Mouse (Mus musculus) liver, embryonic 15.5 days (tissue): ENCODE measurements around the gene Nipal4. TPM values are rescaled to one million over a fixed set of nuclear protein-coding genes. Genes with fewer than 3 reads are reported as not detected.
A peak's percentile ranks its signal among the peaks of the same experiment; 100 is the strongest.

Experiments used
- ATAC-seq: fragments of 200-750 bp; cut with Nextera tagmentation; 2 replicates; pipeline ENCODE4 v1.8.0; 2017; ENCODE audit warnings: moderate number of reproducible peaks, mild to moderate bottlenecking, moderate library complexity; ENCODE audit not compliant: insufficient read depth
- H3K27ac ChIP-seq: fragments of 300-500 bp; sonication (generic); replicated peaks from 2 replicates; pipeline ENCODE4 v1.5.1; 2015; ENCODE audit warnings: mild to moderate bottlenecking, inconsistent platforms
- H3K27me3 ChIP-seq: fragments of 300-500 bp; sonication (generic); 2 replicates; pipeline ENCODE4 v1.6.1; 2015; ENCODE audit warnings: mild to moderate bottlenecking, inconsistent platforms
- H3K36me3 ChIP-seq: fragments of 300-500 bp; sonication (generic); replicated peaks from 2 replicates; pipeline ENCODE4 v1.6.1; 2015; ENCODE audit warnings: moderate library complexity, mild to moderate bottlenecking, inconsistent platforms
- H3K4me1 ChIP-seq: fragments of 300-500 bp; sonication (generic); replicated peaks from 2 replicates; pipeline ENCODE4 v1.6.1; 2015; ENCODE audit warnings: inconsistent platforms
- H3K4me2 ChIP-seq: fragments of 300-500 bp; sonication (generic); 2 replicates; pipeline ENCODE4 v1.6.1; 2015; ENCODE audit warnings: moderate library complexity, mild to moderate bottlenecking, inconsistent platforms
- H3K4me3 ChIP-seq: fragments of 300-500 bp; sonication (generic); replicated peaks from 2 replicates; pipeline ENCODE4 v1.5.1; 2015; ENCODE audit warnings: mild to moderate bottlenecking, inconsistent platforms
- H3K9ac ChIP-seq: fragments of 300-500 bp; sonication (generic); 2 replicates; pipeline ENCODE4 v1.6.1; 2015; ENCODE audit warnings: moderate library complexity, mild to moderate bottlenecking, inconsistent platforms
- H3K9me3 ChIP-seq: fragments of 300-500 bp; sonication (generic); replicated peaks from 2 replicates; pipeline ENCODE4 v1.6.1; 2016; ENCODE audit warnings: inconsistent platforms
- WGBS: fragments of 180-500 bp; shearing (Covaris S2); methylation state at CpG from one replicate; pipeline ENCODE4 v1.1.7; 2015; ENCODE audit warnings: mixed read lengths; ENCODE audit not compliant: insufficient replicate concordance; 5-methylcytosine and 5-hydroxymethylcytosine counted together
- polyA plus RNA-seq: library from polyadenylated mRNA; unstranded; fragments of >200 nt; fragmentation: Nextera tagmentation; extraction: Ambion mirVana; gene quantifications from 2 replicates; pipeline ENCODE4 v1.2.1, GENCODE M21; 2015

Nipal4 gene
- 0.03 and 0.15 TPM in 2 replicates for polyA plus RNA-seq

DNA sequence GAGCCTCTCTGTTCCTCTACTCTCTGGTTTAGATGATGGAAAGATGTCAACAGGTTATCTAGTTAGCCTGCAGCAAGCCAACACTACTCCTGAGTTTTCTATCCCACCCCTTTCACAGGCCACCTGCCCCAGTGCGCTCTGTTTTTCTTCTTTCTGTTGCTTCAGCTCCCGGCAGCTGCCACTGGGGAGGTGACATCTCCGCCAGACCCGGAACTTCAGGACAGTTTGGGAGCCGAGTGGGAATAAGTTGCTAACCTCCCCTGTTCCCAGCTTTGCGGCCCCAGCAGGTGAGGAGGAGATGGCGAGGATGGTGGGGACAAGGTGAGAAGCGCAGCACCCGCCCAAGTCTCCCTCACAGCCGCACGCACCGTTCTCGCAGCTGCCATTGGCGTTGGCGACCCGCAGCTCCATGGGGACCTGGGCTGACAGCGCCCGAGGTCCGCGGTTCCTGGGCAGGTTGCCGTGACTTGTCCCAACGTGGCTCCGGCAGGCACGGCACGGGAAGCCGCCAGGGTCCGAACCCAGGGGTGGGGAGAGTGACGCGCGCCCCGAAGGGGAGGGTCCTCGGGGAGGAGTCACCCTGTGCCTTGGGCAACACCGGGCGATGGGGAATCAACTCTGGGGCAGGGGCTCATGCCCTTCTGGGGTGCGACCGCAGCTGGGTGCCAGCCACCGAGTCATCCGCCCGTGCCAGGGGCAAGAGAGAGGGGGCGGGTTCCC is at the start of gene Nipal4:
Gene Nipal4 (minus strand): TSS at position 643 of the 720 bp plus-strand sequence.
- ATAC-seq = no peak
- peaks cover 45% of the 10 kb centered on the region for H3K27me3 ChIP-seq

DNA sequence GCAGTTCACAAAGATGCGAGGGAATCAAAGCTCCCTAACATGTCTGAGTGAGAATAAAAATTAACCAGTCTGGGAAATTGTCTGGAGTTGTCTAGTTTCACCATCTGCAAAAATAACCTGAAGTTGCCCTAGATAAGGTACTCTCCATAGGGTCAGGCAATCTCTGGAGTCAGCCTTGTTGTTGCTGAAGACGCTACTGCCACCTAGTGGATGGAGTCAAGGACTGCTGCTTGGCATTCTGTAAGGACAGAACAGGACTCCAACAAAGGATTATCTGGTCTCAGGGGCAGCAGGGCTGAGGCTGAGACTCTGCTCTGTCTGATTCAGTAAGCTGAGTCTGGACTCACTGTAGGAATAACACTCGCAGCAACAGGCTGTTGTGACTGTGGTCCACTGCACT is 49.0 kb upstream of the Nipal4 start:
- no peaks in the 10 kb centered on the region for H3K36me3 ChIP-seq
- ATAC-seq = peak; percentile 34; the same call in 1 of the 2 replicates
- no peak overlapping the region for H3K4me2 ChIP-seq
- no peaks in the 10 kb centered on the region for H3K27me3 ChIP-seq
- no peak overlapping the region for H3K4me3 ChIP-seq
- peaks cover 9% of the 10 kb centered on the region; the same call in 1 of the 2 replicates for H3K4me1 ChIP-seq
- no peak overlapping the region for H3K9ac ChIP-seq
- 20% methylated on average over 3 of the region's 3 CpGs for WGBS
- no peaks in the 10 kb centered on the region for H3K9me3 ChIP-seq
- no peak overlapping the region for H3K27ac ChIP-seq

More for the DNA sequence above, at the start of gene Nipal4:
- 2% methylated on average over 40 of the region's 40 CpGs for WGBS
- H3K4me1 ChIP-seq = peaks cover 6% of the 10 kb centered on the region; the same call in 1 of the 2 replicates
- H3K27ac ChIP-seq = no peak within 1 kb of the TSS
- no peak within 1 kb of the TSS for H3K9ac ChIP-seq
- peak within 1 kb of the TSS; percentile 36 for H3K4me3 ChIP-seq
- peak within 1 kb of the TSS; percentile 59 for H3K4me2 ChIP-seq
- no peaks in the 10 kb centered on the region for H3K36me3 ChIP-seq
- H3K9me3 ChIP-seq = no peaks in the 10 kb centered on the region

DNA sequence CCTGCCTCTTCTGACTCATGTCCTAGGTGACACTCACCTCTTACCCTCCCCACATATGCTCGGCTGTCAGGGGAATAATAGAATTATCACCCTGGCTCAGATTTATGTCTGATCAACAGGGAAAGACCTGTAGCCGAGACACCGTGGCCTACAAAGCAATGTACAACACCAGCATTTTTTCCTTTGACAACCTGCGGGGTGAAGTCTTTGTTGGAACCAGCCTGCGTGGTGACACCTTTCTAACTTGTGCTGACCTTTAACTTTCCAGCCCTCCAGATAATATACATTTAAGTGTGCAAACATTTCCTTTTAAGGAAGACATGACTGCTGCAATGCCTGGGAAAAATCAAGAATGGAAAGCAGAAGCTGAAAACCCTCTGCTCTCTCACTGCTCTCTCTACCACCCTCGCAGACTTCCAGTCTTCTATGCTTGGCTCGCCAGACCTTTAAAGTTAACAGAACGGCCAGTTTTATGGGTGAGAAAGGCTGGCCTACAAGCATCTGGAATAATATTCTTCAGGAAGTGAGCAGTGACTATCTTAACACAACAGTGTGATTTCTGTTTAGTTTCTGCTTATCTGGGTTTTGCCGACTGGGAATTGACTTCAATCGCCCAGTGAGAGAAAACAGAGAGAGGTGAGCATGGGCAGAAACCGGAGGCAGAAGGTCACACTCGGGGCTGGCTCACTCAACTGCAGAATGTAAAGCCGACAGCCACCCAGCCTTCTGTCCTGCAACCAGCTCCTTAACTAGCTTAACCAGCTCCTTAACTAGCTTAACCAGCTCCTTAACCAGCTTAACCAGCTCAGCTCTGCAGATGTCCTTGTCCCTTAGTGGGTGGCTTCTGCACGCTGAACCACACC is 48.3 kb upstream of the Nipal4 start:
- ATAC-seq = no peak
- H3K9me3 ChIP-seq = no peaks in the 10 kb centered on the region
- H3K36me3 ChIP-seq = no peaks in the 10 kb centered on the region
- no peak overlapping the region for H3K9ac ChIP-seq
- H3K4me3 ChIP-seq = no peak overlapping the region
- H3K4me1 ChIP-seq = peaks cover 9% of the 10 kb centered on the region; the same call in 1 of the 2 replicates
- H3K4me2 ChIP-seq = 0 out of 2 replicates have a peak overlapping the region, but pooled peaks have one; percentile 18
- 0 out of 2 replicates have a peak overlapping the region, but pooled peaks have one; percentile 0 for H3K27ac ChIP-seq
- WGBS = 44% methylated on average over 14 of the region's 14 CpGs
- H3K27me3 ChIP-seq = no peaks in the 10 kb centered on the region

DNA sequence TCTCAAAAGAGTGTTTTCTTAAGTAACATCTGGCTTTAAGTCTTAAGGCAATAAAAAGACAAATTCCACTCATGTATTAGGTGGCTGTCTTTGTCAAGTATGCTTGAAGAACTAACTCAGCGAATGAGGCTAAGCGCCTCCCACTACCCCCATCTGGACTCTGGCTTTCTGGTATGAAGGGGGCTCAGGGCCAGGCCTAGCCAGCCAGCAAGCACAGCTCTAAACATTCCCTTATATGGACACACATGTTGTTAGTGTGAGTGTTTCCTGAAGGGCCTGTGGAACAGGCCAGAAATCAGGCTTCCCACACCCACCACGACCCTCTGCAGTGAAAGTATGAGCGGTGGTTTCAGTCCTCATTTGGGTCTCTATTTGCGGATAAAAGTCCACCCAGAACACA is 47.5 kb upstream of the Nipal4 start:
- Histone ChIP-seq H3K4me3 (no peak overlapping the region), H3K4me1 (peaks cover 9% of the 10 kb centered on the region; the same call in 1 of the 2 replicates), H3K9ac (no peak overlapping the region), H3K9me3 (no peaks in the 10 kb centered on the region), H3K4me2 (no peak overlapping the region), H3K27me3 (no peaks in the 10 kb centered on the region), H3K36me3 (no peaks in the 10 kb centered on the region), H3K27ac (0 out of 2 replicates have a peak overlapping the region, but pooled peaks have one; percentile 0)
- 67% methylated on average over 5 of the region's 5 CpGs for WGBS
- ATAC-seq = no peak

DNA sequence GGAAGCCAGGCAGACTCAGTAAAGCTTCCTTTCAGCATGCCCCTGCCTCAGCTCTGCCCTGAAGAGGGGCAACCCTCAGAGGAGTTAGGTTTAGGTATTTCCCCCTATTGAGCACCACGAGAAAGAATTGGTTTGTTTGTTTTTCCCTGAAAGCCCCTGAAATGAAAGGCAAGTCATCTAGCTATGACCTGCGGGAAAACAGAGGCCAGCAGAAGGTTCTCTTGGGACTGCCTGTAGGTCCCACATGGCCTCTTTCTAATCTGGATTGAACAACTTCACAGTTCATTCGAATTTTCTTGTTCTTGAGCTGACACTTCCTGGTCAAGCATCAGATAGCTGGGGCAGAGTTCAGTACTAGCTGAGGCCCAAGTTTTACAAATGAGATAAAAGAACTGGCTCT is 45.5 kb upstream of the Nipal4 start:
- WGBS = 32% methylated on average over 3 of the region's 3 CpGs
- H3K4me3 ChIP-seq = no peak overlapping the region
- no peaks in the 10 kb centered on the region for H3K36me3 ChIP-seq
- no peak for ATAC-seq
- H3K4me1 ChIP-seq = peaks cover 9% of the 10 kb centered on the region; the same call in 1 of the 2 replicates
- H3K27ac ChIP-seq = no peak overlapping the region
- no peaks in the 10 kb centered on the region for H3K9me3 ChIP-seq
- no peaks in the 10 kb centered on the region for H3K27me3 ChIP-seq
- no peak overlapping the region for H3K9ac ChIP-seq
- H3K4me2 ChIP-seq = no peak overlapping the region

DNA sequence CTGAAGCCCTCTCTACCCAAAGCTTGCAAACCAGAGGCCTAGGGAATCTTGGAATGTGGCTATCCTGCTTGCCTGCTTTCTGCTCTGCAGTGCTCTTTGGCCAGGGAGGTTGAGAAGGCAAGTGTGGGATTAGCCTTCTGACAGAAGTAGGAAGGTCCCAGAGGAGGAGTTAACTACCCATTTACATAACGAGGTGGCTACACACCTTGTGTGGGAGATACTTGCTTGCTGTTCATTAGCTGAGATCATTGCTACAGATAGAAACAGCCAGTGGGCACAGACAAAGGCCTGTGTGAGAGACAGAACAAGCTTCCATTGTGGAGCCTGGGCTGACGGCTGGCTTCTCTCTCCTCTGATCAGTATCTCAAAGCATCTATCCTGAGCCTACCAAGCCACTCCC is 43.6 kb upstream of the Nipal4 start:
- no peak overlapping the region for H3K4me2 ChIP-seq
- ATAC-seq = no peak
- no peak overlapping the region for H3K4me3 ChIP-seq
- no peak overlapping the region for H3K27ac ChIP-seq
- H3K4me1 ChIP-seq = peaks cover 7% of the 10 kb centered on the region; the same call in 1 of the 2 replicates
- WGBS = 40% methylated on average over 2 of the region's 2 CpGs
- no peaks in the 10 kb centered on the region for H3K9me3 ChIP-seq
- H3K27me3 ChIP-seq = no peaks in the 10 kb centered on the region
- no peak overlapping the region for H3K9ac ChIP-seq
- H3K36me3 ChIP-seq = no peaks in the 10 kb centered on the region

DNA sequence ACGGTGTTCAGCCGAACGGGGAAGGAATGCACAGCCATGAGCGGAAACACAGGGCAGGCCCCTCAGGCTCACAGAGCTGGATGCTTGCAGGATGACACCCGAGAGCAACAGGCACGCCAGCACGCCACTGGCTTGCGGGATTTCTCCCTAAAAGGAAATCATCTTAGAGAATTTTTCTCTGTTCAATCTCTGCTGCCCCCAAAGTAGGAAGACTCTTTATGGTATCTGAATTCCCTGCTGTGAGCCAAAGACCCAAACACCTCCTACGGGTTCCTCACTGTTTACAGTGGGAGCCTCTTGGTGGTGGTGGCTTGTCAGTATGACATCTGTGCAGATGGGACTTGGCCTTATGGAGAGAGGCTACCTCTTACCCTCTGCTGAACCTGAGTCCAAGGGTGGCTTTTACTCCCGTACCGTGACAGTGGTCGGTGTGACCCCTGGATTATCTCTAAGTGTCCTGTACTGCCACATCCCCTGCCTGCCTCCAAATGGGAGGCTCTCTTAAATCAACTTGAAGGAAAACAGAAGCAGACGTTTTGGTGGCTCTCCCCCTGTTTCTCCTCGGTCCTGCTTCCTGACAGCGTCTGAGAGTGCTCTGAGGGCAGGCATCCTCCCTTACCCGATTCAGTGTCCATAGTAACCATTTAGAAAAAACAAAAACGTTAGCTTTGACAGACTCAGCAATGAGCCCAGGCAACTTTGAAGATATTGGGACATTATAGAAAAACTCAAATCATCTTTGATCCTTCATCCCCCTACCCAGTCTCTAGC is 39.5 kb upstream of the Nipal4 start:
- 60% methylated on average over 17 of the region's 17 CpGs for WGBS
- Histone ChIP-seq H3K27me3 (no peaks in the 10 kb centered on the region), H3K9ac (no peak overlapping the region), H3K4me1 (no peaks in the 10 kb centered on the region), H3K36me3 (no peaks in the 10 kb centered on the region), H3K4me2 (no peak overlapping the region), H3K27ac (no peak overlapping the region), H3K4me3 (no peak overlapping the region), H3K9me3 (no peaks in the 10 kb centered on the region)
- ATAC-seq = no peak

DNA sequence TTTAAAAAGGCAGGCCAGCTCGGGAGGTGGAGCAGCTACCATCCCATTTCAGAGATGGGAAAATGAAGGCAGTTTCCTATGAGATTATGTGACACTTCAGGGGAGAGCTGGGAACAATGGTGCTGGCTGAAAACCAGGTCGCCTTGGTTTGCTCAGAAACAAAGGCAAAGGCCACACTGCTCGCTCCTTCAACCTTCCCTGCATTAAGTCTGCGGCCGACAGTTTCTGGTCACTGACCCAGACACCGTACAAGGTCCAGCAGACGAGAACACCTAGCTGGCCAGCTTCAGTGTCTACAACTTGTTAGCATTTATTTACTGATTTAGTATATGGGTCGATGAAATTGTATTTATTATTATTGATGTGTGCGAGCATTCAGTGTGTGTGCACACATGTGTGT is 38.5 kb upstream of the Nipal4 start:
- H3K36me3 ChIP-seq = no peaks in the 10 kb centered on the region
- no peaks in the 10 kb centered on the region for H3K4me1 ChIP-seq
- H3K4me3 ChIP-seq = no peak overlapping the region
- H3K9ac ChIP-seq = no peak overlapping the region
- ATAC-seq = no peak
- H3K4me2 ChIP-seq = no peak overlapping the region
- no peak overlapping the region for H3K27ac ChIP-seq
- WGBS = 68% methylated on average over 9 of the region's 9 CpGs
- no peaks in the 10 kb centered on the region for H3K9me3 ChIP-seq
- no peaks in the 10 kb centered on the region for H3K27me3 ChIP-seq

DNA sequence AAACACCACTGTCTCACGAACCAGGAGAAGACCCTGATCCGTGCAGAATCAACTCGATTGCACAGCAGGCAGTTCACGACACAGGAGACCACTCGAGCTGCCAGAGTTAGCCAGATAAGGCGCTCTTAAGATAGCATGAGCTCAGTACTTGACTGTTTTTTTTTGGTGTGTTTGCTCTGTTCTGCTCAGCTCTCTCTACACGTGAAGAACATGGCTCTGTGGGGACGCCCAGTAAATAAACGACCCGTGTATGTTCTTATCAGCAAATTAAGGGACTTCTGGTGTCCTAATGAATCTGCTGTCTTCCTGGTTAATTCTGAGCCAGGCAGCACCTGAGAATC is 36.2 kb upstream of the Nipal4 start:
- no peak overlapping the region for H3K9ac ChIP-seq
- 0 out of 2 replicates have a peak, but pooled peaks cover 2% of the 10 kb centered on the region for H3K36me3 ChIP-seq
- no peaks in the 10 kb centered on the region for H3K4me1 ChIP-seq
- WGBS = 52% methylated on average over 10 of the region's 10 CpGs
- H3K9me3 ChIP-seq = no peaks in the 10 kb centered on the region
- no peak overlapping the region for H3K4me3 ChIP-seq
- ATAC-seq = no peak
- H3K27me3 ChIP-seq = no peaks in the 10 kb centered on the region
- H3K27ac ChIP-seq = no peak overlapping the region
- no peak overlapping the region for H3K4me2 ChIP-seq

DNA sequence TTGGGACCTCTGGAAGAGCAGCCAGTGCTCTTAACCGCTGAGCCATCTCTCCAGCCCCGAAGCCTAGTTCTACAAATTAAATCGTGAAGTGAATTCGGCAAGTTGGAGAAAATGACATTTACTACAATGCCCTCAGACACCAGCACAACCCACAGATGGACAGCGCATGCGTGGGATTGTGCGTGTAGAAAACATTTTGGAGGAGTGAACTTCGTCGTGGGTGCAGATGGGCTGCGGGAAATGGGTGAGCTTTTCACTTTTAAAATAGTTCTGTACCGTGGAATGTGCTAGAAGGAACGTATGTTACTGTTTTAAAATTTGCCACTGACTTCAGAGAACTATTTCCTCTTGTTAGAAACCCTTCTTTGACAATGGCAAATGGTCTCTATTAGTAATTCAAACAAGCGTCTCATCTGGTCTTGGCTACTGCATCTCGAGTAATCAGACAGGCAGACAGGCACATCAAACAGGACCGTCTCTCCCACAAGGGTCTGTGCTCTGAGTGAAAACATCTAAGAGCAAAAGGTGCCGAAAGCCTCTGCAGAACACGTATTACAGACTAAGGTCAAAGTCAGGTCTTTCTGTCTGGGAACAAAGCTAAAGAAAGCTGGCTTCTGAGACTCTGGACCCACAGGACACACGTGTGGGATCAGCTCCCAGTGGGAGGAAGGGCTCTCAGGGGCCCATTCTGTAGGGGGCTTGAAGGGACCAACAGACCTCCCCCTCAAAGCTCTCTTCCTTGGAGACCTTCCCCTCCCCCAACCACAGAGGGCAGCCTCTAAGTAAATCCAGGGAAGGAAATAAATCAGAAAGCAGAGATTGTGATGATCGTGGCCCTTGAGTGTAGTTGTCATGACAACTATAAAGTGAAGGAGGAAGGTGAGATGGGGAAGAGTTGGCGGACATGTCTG is 35.6 kb upstream of the Nipal4 start:
- ATAC-seq = no peak
- 63% methylated on average over 20 of the region's 20 CpGs for WGBS
- Histone ChIP-seq H3K36me3 (0 out of 2 replicates have a peak, but pooled peaks cover 4% of the 10 kb centered on the region), H3K4me2 (no peak overlapping the region), H3K9me3 (no peaks in the 10 kb centered on the region), H3K4me1 (no peaks in the 10 kb centered on the region), H3K4me3 (no peak overlapping the region), H3K27me3 (no peaks in the 10 kb centered on the region), H3K9ac (no peak overlapping the region), H3K27ac (no peak overlapping the region)
